Mouse (Mus musculus) induced T-regulatory cell, adult 2 months (primary cell): ENCODE measurements around the gene Pon1.

Experiments
- DNase-seq: peaks from one replicate; pipeline ENCODE4 v3.0.0-alpha.2; 2012; ENCODE audit warnings: low read depth

The Pon1 gene

DNA sequence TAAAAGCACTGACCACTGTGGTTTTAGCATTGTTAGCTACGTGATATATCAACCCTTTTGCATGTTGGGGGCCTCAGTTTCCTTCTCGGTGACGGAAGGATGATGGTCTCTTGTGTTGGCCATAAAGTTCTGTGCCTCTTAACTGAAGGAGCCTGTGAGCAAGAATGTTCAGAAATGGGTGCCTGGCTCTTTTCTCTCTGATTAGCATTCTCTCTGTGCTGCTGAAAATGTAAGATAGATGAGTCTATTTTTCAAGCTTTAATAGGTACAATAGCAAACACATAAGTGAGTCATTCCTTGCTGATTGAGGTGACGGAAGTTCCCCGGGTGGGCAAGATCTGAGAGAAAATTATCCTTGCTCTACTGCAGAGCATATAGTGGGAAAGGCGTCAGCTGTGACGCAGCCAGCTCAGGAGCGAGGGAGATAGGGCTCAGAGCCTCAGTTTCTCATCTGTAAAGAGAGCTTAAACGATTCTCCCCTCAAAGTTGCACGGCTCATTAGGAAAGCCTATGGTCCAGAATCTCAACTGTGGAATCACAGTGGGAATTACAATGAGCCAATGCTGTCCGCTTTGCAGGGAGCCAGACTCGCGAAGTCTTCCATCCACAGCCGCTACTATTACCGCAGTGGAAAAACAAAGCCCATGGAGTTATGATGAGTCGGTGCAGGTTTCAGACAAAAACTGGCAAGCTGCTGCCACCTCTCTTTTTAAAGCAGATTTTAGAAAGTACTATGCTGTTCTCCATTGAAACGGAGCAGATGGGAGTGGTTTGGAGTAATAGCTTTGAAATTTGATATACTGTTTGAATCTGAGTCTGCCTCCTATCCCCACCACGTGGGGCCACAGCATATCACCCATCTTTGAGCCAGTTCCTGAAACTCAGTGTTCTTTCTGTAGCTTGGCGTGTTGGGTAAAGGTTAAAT, 15.5 kb downstream of the Pon1 start:
- no peak for DNase-seq

DNA sequence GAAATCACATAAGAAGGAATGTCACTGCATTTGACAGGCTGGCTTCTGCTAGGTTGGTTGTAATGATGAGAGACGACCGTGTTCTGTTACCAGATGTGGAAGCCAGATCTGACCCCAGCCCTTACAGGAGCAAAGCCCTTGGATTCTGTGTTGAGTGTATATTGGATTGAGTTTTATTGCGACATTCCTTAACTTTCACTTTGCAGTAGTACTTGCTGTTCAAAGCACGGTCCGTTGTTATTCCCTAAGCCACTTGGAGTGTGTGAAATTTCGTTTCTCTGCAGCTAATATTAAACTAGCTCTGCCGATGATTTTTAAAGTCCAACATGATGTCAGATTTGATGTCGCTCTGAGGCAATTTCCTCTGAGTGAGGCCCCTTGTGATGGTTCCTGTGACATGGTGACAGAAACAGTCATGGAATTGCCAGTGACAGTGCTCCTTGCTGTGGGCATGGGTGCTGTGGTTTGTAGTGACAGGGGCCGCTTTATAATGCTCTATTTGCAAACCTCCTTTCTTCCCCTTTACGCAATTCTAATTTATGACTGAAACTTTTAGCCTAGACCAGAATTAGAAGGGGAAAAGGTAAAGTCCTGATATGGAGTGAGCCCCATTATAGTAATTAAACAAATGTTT, 19.4 kb downstream of the Pon1 start:
- DNase-seq: no peak

DNA sequence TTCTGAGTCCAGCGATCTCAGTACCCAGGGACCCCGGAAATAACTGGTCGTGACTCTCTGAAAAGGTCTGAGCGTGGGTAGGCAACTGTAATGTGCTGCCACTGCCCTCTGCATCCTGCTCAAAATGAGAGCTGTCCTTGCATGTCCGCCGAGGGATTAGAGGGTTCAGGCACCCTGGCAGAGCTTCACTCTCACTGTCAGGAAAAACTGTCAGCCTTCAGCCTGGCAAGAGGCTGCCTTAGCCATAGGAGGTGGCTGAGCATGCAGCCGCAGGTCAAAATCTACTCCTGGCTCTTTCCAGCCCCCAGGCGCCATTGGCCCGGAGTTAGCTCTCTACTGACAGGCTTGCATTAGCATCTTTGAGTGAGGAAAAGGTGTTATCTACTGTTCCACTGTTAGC, 21.2 kb downstream of the Pon1 start:
- DNase-seq: no peak

DNA sequence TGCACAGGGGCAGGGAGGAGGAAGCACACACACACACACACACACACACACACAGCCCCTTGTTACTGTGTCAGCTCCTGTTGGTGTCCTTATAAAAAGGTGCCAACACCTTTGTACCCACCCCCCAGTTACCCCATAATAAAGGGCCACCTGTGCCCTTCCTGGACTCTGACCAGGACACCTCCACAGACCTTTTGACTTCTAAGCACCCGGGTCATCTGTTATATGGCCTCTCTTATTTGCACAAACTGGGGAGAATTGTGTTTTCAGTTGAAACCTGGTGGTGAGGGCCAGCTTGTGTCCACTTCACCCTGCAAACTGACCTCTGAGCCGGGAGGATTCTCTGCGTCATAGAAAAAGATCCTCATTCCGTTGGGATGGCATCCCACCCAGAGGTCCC, 22.3 kb downstream of the Pon1 start:
- no peak for DNase-seq

DNA sequence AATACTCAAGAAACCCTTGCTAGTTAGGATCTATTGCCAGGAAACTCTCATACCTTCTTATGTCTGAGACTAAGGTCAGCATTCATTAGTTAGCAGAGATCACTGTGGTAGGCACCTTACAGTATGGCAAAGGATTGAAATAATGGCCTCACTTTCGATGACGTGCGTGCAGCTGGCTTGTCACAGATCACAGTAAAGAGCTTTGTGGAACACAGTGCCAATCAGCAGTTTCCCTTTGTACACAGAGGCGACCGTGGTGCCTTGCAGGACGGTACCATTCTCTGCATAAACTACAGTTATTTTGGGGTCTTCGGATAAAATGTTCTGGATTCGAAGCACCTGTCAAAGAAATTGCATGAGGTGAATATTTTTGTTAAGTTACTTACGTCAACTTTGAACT, 25.6 kb downstream of the Pon1 start:
- no peak for DNase-seq

DNA sequence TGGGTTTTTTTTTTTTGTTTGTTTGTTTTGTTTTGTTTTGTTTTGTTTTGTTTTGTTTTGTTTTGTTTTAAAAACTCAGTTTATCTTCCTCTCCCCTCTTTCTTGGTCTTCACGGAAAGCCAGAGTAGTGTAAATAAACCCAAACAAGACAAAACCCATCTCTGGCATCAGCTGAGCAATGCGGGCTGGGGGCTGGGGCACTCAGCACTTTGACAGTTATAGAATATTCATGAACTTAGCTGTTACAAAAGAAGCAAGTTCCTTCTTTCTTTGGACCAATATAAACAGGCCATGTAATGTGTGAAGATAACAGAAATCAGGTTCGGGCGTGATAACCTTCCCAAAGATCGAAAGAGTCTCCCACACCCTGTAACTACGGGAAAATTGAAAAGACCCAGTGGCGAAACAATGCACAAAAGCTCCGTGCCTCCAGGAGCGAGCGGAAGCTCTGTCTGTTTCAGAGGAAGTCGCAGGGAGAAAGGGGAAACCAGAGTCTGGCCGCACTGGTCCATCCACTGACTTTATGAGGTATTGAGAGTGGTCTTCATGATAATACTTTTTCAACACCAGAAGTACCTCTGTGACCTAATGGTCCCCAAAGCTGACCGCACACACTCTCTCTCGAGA, 26.6 kb downstream of the Pon1 start:
- DNase-seq: no peak

DNA sequence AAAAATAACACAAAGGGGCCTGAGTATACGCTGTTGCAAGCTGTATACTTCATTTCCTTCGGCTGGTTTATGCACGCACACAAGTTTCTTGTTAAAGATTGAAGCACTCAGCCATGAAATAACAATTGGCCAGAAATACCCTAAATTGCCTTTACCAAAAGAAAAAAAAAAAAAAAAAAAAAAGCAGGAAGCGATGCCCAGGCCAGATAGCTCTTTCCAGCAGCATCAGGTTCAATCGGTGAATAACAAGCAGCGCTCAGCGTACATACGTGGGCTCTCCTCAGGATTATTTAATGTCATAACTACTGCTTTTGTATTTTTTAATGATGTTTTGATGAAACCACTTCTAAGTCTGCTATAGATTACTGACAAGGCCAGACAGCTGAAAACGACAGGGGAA, 28.9 kb downstream of the Pon1 start:
- DNase-seq: no peak

DNA sequence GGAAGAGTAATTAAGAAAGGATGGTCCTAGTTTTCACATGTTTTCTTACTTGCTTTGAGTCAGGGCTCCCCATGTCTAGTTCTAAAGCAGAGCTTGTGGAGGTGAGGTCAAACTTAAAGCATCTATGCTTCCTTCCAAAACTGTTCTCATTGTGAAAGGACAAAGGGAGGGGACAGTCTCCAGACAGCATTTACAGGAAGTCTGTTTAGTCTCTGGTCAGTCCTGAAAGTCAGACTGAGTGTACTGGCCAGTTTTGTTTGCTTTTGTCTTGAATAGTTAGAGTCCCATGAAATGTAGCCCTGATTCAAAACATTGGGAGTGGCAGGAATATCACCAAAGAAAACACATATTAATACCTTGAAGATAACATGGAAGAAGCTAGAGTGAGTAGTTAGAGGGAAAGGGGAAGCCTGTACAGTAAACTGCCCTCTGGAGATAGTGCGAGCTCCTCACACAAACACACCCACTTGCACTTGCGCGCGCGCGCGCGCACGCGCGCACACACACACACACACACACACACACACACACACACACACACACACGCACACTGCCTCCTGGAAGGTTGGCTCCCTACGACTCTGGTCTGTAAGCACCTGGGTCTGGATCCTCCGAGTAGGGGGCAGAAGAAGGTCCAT, 30.1 kb downstream of the Pon1 start:
- no peak for DNase-seq

DNA sequence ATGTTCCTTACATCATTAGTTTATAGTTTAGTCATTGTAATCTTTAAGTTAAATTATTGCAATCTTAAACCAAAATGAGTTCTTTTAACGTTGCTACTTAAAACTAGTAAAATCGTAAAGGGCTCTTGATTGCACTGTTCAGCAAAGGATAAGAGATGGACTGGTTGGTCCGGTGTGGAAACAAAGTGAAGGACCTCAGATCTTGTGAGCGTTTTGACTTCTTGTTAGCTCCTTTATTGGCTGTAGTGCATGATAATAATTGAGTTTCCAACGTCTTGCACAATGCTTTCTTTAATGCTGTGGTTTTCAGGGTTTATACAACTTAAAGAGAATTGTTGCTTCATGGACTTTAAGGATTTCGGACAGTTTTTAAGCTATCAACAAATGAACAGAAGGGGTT, 31.7 kb downstream of the Pon1 start:
- DNase-seq: no peak

DNA sequence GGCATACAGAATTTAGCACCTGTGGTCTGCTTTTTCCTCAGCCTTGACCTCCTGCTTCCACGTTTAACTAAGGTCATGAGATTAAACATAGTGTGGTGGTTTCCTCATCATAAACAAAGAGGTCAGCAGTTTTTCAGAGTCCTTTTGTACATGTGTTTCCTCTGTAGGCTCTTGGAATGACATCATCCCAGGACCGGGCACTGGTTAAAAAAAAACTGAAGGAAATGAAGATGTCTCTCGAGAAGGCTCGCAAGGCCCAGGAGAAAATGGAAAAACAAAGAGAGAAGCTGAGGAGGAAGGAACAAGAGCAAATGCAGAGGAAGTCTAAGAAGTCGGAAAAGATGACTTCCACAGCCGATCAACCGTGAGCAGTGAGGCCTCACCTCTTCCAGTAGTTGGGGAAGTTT, 34.4 kb downstream of the Pon1 start:
- no peak for DNase-seq

DNA sequence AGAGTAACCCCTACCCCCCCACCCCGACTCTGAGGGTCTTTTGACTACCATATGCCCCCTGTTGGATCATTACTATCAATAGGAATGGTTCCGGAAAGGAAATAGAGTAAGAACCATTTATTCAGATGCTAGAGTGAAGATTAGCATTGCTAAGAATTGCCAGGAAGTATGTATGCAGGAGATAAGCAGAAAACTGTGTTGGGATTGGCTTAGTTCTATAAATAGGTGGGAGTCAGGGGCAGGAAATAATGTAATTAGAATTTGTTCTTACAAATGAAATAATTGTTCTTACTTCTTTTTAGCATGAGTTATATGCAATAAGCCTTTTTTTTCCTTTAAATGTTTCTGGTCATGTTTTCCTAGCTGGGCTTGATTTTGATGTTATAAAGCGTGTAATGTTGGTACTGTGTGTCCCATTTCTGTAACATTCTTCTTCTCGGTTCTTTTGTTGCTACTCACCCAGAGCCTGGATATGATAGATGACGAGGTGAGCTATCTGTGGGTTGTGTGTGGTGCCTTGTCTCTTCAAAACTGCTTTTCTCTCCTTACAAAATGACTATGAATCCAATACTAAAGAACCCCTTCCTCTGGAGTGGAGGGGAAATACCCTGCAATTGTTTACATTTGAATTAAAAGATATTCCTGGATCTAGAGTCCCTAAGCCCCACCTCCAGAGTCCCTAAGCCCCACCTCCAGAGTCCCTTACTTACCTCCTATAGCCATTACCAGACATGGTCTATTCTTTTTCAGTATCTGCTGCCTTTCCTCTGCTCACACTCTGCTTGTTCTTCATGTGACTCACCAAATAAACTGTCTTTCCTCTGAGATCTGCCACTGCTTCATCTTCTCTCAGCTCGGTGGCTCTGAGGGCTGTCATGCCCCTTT, 37.0 kb downstream of the Pon1 start:
- no peak for DNase-seq

DNA sequence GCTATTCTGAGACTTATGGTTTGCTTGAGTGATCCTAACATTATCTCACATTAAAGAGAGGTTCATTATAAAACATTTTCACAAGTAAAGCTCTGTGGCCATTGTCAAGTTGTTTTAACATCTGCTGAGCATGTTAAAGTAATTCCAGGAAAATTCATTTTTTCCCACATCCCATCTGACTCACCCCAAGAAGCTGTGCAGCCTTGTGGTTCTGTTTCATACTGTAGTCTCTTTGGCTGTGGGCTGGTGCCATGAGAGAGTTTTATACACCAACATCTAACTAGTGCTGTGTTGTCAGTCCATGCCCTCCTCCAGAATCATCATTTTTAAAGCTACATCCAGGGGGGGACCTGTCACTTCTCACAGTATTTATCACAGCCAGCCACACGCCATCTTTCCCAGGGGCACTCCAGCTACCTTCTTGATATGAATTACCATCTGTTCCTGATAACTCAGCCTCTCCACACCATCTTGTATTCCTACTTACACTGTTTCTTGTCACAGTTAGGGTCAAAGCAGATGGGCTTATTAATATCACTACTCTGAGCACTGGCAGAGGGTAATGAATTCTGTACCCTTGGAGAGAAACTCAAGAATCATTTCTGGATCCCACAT, 38.3 kb downstream of the Pon1 start:
- no peak for DNase-seq

DNA sequence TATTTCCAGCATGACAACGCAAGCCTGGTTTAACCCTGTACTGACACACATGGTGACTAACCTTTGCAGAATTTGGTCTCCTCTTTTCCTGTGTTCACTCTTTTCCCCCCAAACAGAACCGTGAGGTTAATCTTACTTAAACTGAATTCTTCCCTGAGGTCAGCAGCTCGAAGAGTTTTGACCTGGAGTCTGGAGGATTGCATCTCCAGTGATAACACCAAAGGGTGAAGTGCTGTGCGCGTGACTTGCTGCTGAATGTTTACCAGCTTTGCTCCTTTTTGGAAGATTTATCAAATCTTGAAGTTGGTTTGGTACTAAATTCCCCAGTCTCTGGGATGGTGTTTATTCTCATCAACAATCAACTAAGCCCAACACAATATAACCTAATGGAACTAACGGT, 39.0 kb downstream of the Pon1 start:
- no peak for DNase-seq

DNA sequence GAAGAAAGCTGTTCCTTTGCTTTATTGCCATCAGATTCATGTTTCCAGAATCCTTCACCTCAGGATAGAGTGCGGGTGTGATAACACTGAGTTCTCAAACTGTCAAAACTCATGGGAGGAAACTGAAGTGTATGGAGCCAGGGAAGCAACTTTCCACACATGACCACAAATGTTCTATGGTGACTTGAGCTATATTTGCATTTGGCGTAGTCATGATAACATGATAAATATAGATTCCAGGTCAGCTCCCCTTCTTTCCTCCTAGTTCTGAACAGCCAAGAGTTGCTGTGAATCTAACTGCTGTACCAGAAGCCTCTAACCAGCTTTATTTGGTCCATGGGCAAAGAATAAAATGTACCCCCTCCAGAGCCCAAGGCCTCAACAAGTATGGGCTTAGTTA, 41.6 kb downstream of the Pon1 start:
- no peak for DNase-seq

DNA sequence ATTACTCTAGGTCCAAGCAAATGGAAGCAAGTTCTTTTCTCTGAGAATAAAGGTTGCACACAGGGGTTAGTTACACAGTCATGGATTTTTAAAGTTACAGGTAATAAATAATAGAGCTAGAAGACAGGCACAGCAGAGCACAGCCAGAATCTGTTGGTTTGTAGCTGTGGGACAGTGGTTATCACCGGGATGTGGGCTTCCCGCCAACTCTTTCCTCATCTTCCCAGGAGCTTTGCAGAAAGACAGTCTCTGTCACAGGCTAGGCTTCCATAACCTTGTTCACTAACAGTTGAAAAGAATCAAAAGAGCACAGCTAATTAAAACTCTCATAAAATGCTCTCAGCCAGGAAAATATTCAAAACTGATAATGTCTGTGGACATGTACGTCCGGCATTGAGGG, 42.6 kb downstream of the Pon1 start:
- DNase-seq: no peak

DNA sequence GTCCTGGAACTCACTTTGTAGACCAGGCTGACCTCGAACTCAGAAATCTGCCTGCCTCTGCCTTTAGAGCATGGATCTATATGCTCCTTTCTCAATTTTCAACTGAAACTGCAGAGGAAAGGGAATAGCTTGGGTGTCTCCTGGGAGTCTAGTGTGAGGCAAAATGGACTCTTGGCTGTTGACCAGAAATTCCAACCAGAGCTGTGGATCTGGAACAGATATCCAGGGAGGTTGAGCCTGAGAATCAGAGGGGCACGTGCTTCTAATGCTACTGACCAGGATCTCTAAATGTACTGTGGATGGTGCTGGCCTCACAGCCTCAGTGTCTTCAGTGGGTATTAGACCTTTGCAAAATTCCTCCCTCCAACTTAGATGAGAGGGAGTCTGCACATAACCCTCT, 43.8 kb downstream of the Pon1 start:
- no peak for DNase-seq

DNA sequence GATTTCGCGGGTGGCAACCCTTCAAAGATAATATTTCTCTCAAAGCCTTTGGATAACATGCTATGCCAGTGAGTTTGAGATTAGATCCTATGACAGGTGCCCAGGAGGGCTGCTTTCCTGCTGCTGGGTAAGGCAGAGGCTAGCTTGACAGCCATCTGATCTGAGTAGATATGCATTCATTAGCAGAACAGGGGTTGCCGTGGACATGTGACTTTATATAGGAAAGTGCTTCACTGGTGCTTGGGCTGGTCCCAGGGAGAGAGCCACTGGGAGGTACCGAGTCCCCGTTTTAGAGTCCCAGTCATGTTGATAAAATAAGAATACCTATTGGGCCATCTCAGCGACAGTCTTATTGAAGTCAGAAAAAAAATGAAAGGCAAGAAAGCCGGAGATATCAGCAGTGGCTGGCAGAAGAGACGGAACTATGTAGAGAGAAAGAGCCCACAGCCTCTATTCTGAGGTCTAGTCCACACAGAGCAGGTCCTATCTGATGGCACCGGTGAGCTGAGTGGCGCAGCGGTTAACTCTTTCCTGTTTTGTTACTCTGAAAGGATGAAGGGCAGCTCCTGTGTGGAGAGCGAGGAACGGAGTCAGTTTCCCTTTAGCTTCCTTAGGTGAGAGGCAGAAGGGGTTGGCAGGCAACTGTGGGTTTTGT, 46.1 kb downstream of the Pon1 start:
- DNase-seq: peak; percentile 5

DNA sequence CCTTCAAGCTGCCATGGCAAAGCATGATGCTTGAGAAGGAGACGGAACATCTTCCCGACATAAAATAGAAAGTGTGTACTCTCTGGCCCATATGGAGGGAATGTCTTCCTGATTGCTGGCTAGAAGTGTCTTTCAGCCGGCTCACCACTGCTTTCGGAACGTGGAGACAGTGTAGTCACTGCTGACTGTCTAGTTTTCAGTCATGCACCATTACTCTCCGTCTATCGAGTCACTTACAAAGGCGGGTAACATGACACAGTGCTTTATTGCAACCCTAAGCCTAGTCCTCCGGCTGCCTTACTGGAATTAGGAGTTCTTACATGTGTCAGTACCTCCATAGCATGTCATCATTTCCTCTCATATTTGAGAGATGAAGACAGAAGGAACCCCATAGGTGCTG, 54.1 kb downstream of the Pon1 start:
- no peak for DNase-seq

DNA sequence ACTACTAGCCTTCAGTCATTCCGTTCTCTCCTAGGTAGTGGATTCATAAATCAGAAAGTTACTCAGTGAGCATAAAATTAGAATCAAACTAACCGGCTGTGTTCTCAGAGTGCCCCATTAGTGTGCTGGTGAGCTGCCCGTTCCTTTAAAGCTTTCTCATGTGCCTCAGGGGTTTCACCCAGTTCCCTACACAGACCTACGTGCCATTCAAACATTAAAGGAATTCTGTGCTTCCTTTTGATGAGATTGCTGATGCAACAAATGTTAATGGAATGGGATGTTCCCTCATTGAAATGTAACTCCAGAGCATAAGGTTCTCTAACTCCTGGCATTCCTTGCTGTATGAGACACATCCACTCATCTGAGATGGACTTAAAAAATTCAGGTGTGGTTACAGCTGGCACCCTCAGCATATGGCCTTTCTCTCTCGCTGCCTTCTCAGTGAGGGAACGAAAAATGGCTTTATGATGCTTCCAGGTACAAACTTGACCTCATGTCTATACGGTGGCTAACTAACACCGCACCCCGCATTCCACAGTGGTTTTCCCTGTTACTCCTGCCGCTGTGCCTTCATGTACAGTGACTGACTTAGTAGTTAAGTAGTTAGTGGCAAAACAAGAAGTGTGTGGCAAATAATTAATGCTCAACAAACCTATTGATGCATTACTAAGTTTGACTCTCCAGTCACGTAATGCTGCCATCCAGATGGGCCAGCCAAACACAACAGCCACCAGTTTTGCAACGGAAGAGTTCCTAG, 54.7 kb downstream of the Pon1 start:
- DNase-seq: no peak

DNA sequence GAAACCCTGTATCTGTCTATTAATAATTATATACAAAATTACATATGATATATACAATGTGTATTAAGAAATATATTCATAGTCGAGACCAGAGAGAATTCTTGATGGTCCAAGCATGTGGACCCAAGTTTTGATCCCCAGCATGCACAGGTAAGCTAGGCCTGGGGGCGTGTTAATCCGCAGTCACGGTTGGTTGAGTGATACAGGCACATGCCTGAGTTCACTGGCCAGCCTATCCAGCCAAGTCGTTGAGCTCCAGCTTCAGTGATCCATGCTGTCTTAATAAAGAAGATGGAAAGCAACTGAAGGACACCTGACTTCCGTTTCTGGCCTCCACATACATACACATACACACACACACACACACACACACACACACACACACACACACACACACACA, 57.7 kb downstream of the Pon1 start:
- no peak for DNase-seq
